Mouse (Mus musculus) Patski (cell line): ENCODE measurements around the gene Lactbl1. TPM values are rescaled to one million over a fixed set of nuclear protein-coding genes. Genes with fewer than 3 reads are reported as not detected.

Source experiments
- ATAC-seq: fragments of 100-300 bp; one replicate; pipeline ENCODE4 v1.8.0; 2021
- CTCF ChIA-PET: fragments of 350-600 bp; sonication (Branson Sonifier 250); formaldehyde crosslinking; loops from one replicate; lab custom pipeline; 2022; ENCODE audit warnings: inconsistent platforms; lab: Charles Lee
- POLR2A ChIA-PET: fragments of 350-600 bp; sonication (Branson Sonifier 250); formaldehyde crosslinking; loops from one replicate; lab custom pipeline; 2022; ENCODE audit warnings: antibody characterized with exemption, inconsistent platforms; lab: Charles Lee
- DNase-seq: peaks from one replicate; pipeline ENCODE4 v3.0.0-alpha.2; 2011; ENCODE audit warnings: low read depth, low spot score
- H3K27me3 ChIP-seq: fragments of 371-371 bp; one replicate; pipeline ENCODE4 v1.5.1; 2021
- CTCF ChIP-seq: fragments of 100-300 bp; IDR thresholded peaks from one replicate; pipeline ENCODE4 v1.5.1; 2021
- in situ Hi-C: fragments of 300-500 bp; cut with MboI; formaldehyde crosslinking; loops from 3 replicates; pipeline ENCODE4 v1.11.1; 2018; ENCODE audit warnings: low pct_unique_long_range_greater_than_20kb, mixed read lengths
- polyA plus RNA-seq: library from polyadenylated mRNA; unstranded; gene quantifications from one replicate; pipeline ENCODE4 v1.2.3, GENCODE M21; 2021

Lactbl1 gene
- polyA plus RNA-seq, 1 experiment from 2014 or later, result not detected

DNA sequence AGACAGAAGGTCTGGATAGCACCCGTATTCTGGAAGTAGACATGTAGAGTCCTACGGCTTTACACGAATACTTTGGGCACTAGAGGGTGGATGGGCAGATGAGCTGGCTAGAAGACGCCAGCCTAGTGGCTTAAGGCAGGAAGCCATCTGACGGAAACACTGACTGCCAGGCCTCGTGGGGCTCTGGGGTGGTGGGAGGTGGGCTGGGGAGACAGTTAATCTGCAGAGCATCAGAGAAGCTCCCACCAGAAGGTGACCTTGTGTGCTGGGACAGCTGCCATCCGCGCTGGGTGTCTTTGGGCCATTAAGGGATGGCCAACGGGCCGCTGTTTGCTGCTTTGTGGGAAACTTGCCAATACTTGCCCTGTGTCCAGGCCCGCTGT is 30.1 kb downstream of the Lactbl1 start:
- DNase-seq (no peak), ATAC-seq (no peak)
- TF ChIP-seq CTCF, result no peak
- in situ Hi-C loops, result no loop called here
- no peaks in the 10 kb centered on the region for H3K27me3 ChIP-seq
- ChIA-PET POLR2A (no interaction called here), CTCF (interaction anchor here (1.5 kb wide), 1 partner anchor 226 kb away, joined by 5 read pairs; no protein-coding TSS in a partner anchor)

DNA sequence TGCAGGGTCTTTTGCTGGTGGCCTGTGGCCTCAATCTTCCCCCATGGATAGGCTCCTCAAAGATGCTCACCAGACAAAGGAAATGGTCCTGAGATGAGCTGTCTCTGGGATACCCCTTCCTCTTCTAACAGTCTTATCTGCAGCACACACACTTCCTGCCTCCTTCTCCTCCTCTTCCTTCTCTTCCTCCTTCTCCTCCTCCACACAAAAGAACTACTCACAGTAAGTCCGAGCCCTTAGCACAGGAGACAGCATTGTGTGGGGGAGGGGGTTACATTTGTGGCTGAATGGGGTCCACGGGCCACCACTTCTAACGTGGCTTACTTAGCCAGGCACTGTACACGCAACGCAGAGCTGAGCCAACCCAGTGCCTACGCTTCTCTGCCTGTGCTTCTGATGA is 30.6 kb downstream of the Lactbl1 start:
- in situ Hi-C loops, result no loop called here
- POLR2A ChIA-PET, result no interaction called here
- no peaks in the 10 kb centered on the region for H3K27me3 ChIP-seq
- no peak for ATAC-seq
- no peak for TF ChIP-seq CTCF
- DNase-seq, result no peak
- CTCF ChIA-PET, result interaction anchor here (1.5 kb wide), 1 partner anchor 225 kb away, joined by 5 read pairs; no protein-coding TSS in a partner anchor

DNA sequence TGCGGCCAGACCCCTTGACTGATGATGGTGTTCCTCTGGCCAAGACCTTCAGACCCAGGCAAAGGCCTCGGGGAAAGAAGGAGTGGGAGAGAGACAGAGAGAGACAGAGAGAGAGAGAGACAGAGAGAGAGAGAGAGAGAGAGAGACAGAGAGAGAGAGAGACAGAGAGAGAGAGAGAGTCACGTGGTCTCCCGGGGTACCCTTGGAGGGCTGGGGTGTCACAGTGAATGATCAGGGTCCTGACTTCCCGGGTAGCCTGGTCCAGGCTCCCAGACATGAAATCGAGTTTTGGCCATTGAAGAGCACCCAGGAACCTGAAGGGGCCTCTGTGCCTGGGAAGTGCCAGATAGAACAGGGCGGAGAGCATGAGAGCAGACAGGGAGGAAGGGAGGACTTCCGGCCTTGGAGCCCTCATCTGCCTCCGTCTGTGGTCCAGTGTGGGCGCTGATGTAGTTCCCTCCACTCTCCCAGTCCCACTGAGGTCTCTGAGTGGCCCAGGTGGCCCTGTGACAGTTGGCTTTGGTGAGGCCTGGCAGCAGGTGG is 31.3 kb downstream of the Lactbl1 start:
- CTCF ChIA-PET, result no interaction called here
- TF ChIP-seq CTCF, result no peak
- ATAC-seq, result no peak
- in situ Hi-C loops, result no loop called here
- POLR2A ChIA-PET, result no interaction called here
- no peak for DNase-seq
- no peaks in the 10 kb centered on the region for H3K27me3 ChIP-seq

DNA sequence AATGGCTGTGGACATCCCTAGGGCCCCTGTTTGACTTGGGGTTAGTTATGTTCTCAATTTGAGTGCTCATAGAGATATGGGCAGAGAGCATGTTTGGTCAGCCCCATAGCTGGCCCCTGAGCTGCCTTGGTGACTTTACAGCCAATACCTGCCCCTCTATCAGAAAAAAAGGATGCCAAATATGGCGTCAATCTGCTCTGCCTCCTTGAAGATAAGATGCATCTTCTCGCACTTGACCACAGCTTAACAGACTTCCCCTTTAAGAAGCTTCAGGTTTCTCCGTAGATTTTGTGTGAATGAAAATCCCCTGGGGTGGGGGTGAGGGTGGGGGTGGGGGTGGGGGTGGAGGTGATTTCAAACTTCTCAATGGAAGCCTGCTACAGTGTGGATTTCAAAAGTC is 35.5 kb downstream of the Lactbl1 start:
- in situ Hi-C loops, result no loop called here
- POLR2A ChIA-PET, result no interaction called here
- no peak for TF ChIP-seq CTCF

DNA sequence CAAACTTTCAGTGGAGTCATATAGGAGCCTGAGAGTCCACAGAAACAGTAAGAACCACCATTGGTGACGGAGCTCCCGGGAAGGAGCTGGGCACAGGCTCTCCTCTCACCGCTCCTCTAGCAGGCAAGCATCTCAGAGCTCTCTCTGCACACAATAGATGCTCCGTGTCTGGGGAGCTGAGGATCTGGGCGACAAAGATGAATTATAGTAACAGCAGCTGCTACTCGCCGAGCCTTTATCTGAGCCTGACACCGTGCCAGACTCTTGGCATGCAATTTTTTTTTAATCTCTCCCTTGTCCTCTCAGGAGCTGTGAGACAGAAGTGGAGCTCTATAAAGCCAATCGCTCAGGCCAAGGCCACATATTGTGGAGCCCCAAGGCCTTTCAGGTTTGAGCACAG is 42.6 kb downstream of the Lactbl1 start:
- no peak for TF ChIP-seq CTCF
- ATAC-seq (no peak), DNase-seq (no peak)
- in situ Hi-C loops, result loop anchor here (10.0 kb wide), 1 partner anchor 400 kb away; no protein-coding TSS in a partner anchor
- POLR2A ChIA-PET, result interaction anchor here (0.6 kb wide), 1 partner anchor 384 kb away, joined by 3 read pairs; no protein-coding TSS in a partner anchor
- no peaks in the 10 kb centered on the region for H3K27me3 ChIP-seq
- CTCF ChIA-PET, result no interaction called here

More for the DNA sequence above, 35.5 kb downstream of the Lactbl1 start:
- no peaks in the 10 kb centered on the region for H3K27me3 ChIP-seq
- DNase-seq (no peak), ATAC-seq (no peak)
- CTCF ChIA-PET, result no interaction called here

DNA sequence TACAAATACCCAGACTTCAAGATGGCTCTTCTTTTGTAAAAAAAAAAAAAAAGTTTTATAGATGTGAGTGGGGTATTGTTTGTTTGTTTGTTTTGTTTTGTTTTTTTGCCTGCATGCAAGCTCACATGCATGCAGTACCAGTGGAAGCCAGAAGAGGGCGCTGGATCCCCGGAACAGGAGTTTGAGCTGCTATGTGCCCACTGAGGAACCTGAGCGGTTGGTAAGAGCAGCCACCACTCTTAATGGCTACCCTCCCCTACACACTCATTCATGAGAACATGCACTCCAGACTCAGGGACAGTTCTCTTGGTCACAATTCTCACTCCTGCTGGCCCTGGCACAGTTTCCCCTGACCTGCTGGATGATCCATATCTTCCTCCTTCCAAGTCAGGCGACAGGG is 43.6 kb downstream of the Lactbl1 start:
- CTCF ChIA-PET, result no interaction called here
- in situ Hi-C loops, result loop anchor here (10.0 kb wide), 1 partner anchor 399 kb away; no protein-coding TSS in a partner anchor
- POLR2A ChIA-PET, result no interaction called here
- DNase-seq, result no peak
- TF ChIP-seq CTCF, result no peak
- H3K27me3 ChIP-seq, result no peaks in the 10 kb centered on the region
- ATAC-seq, result no peak

DNA sequence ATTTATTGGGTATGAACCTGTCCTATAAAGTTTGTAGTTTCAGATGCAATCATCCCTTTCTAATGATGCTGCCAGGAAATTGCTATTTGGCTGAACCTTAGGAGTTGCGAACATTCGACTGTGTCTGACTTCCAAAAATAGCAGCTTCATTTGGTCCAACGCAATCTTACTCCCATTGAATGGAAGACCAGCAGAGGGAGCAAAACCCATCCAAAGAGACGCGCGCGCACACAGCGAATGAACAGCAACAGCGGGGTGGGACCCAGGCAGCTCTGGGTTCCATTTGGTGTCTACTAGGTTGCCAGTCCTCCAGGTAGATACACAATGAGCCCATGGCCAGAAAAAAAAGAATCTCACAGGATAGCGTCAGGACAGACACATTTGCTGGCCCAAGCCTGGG is 45.3 kb downstream of the Lactbl1 start:
- DNase-seq, result no peak
- no peak for ATAC-seq
- no peak for TF ChIP-seq CTCF
- POLR2A ChIA-PET, result no interaction called here
- CTCF ChIA-PET, result no interaction called here
- no peaks in the 10 kb centered on the region for H3K27me3 ChIP-seq
- in situ Hi-C loops, result loop anchor here (10.0 kb wide), 1 partner anchor 397 kb away; no protein-coding TSS in a partner anchor

DNA sequence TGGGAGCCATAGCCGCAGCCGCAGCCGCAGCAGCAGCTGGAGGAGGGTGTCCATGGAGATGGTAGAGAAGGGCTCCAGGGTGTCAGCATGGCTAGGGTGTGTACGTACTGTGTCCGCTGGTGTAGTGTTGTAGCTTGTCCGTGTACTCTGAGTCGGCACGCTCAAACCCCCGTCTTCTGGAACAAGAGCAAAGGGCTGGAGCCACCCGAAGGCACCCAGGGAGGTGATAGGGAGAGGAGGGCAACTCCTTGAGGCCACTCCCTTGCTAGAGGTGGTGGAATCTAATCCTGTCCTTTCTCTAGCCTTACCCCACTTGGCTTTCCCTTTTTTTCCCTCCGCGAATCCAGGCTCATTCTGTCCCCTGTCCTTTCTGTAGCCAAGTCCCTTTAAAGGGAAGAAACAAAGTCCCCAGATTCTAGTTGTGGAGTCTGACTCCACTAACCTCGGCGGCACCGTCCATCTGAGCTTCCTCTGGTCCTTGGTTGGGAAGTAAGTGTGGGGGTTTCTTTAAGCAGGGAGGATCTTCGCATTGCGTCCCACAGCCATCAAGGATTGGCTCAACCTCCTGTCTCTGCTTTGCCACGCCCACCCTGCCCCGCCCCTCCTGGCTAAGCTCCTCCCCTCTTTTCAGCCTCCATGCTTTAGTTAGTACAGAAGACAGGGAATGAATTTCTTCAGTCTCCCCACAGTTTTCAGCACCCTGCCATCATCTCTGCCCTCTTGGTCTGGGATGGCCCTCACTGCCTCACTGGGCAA is 50.1 kb downstream of the Lactbl1 start:
- DNase-seq, result no peak
- ATAC-seq, result no peak
- in situ Hi-C loops, result no loop called here
- H3K27me3 ChIP-seq, result no peaks in the 10 kb centered on the region
- ChIA-PET POLR2A (interaction anchor here (0.6 kb wide), 1 partner anchor 222 kb away, joined by 9 read pairs; no protein-coding TSS in a partner anchor), CTCF (no interaction called here)
- TF ChIP-seq CTCF, result no peak

DNA sequence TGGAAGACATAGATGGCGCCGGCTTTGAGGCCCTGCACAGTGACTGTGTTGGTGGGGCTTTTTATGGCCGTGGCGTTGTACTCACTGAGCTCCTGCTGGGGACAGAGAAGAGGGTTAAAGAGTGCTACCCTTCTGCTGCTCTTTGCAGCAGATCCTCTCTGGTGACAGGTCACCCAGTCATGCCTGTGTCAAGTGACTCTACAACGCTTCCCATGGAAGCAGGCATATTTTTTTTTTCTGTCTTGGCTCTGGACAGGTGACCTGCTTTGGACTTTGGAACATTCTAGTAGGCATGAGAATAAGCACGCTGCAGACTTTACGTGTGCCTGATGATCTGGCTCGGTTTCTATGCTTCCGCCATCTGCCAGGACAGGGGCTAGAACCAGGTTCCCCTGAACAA is 53.0 kb downstream of the Lactbl1 start:
- ChIA-PET POLR2A (no interaction called here), CTCF (interaction anchor here (0.6 to 2.3 kb wide), 2 partner anchors 167 kb away, joined by 3 to 4 read pairs; no protein-coding TSS in a partner anchor)
- DNase-seq (no peak), ATAC-seq (no peak)
- H3K27me3 ChIP-seq, result no peaks in the 10 kb centered on the region
- in situ Hi-C loops, result loop anchor here (5.0 kb wide), 1 partner anchor 167 kb away; no protein-coding TSS in a partner anchor
- TF ChIP-seq CTCF, result no peak

DNA sequence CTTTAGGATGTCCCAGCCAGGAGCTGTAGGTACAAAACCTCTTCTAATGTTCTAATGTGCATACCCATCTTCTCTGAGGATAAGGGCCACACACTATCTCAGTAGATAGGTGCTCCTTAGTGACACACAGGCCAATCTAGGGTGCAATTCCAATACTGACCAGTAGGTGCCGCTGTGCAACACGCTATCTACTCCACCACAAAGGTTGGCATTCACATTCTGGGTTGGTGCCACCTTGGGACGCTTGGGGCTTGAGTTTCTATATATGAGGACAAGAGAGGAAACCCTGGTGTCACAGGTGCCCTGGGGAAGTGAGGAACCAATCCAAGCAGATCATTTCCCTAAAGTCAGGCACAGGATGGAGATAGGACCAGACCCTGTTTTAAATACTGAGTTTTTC is 56.1 kb downstream of the Lactbl1 start:
- in situ Hi-C loops, result loop anchor here (5.0 kb wide), 1 partner anchor 164 kb away; no protein-coding TSS in a partner anchor
- CTCF ChIA-PET, result no interaction called here
- no peaks in the 10 kb centered on the region for H3K27me3 ChIP-seq
- peak; percentile 12 for DNase-seq
- peak; percentile 82 for TF ChIP-seq CTCF
- no peak for ATAC-seq
- POLR2A ChIA-PET, result no interaction called here

DNA sequence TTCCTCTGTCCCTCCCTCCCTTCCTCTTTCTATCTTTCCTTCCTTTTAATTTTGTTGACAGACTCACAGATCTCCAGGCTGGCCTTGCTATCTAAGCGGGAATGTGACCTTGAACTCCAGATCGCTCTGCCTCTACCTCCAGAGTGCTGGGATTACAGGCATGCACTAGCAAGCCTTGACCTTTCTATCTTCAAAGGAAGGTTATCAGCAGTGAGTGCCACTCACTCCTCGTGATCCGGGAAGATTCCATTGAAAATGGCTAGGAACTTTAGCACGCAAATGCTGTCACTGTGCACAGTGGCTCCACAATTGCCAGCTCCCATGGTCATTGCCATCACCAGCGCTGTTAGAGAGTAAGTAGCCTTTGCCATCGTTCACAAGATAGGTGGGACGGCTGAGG is 56.8 kb downstream of the Lactbl1 start:
- no peak for DNase-seq
- in situ Hi-C loops, result loop anchor here (5.0 kb wide), 1 partner anchor 163 kb away; no protein-coding TSS in a partner anchor
- TF ChIP-seq CTCF, result no peak
- ChIA-PET POLR2A (no interaction called here), CTCF (no interaction called here)
- no peak for ATAC-seq
- H3K27me3 ChIP-seq, result no peaks in the 10 kb centered on the region
